Mouse (Mus musculus) midbrain, embryonic 11.5 days (tissue): ENCODE measurements around the gene Gpr146. TPM values are rescaled to one million over a fixed set of nuclear protein-coding genes. Genes with fewer than 3 reads are reported as not detected.

Source experiments
- ATAC-seq: fragments of 200-750 bp; cut with Nextera tagmentation; 2 replicates; pipeline ENCODE4 v1.8.0; 2017; ENCODE audit warnings: moderate TSS enrichment, moderate library complexity; ENCODE audit not compliant: low FRiP score
- DNase-seq: peaks from one replicate; pipeline ENCODE4 v3.0.0; 2015; ENCODE audit warnings: low spot score; ENCODE audit errors: missing footprints
- H3K27ac ChIP-seq: fragments of 300-500 bp; sonication (generic); 2 replicates; pipeline ENCODE4 v1.5.1; 2014; ENCODE audit warnings: low read depth, low read length
- H3K27me3 ChIP-seq: fragments of 300-500 bp; sonication (generic); 2 replicates; pipeline ENCODE4 v1.6.1; 2014; ENCODE audit warnings: mild to moderate bottlenecking, low read length, moderate library complexity, mixed read lengths; ENCODE audit not compliant: control insufficient read depth, insufficient read depth
- H3K36me3 ChIP-seq: fragments of 300-500 bp; sonication (generic); 2 replicates; pipeline ENCODE4 v1.6.1; 2014; ENCODE audit warnings: mild to moderate bottlenecking, low read length, moderate library complexity, mixed read lengths; ENCODE audit not compliant: control insufficient read depth, insufficient read depth
- H3K4me1 ChIP-seq: fragments of 300-500 bp; sonication (generic); 2 replicates; pipeline ENCODE4 v1.6.1; 2014; ENCODE audit warnings: low read length; ENCODE audit not compliant: control insufficient read depth, insufficient read depth
- H3K4me2 ChIP-seq: fragments of 300-500 bp; sonication (generic); 2 replicates; pipeline ENCODE4 v1.6.1; 2014; ENCODE audit warnings: mild to moderate bottlenecking, moderate library complexity
- H3K4me3 ChIP-seq: fragments of 300-500 bp; sonication (generic); 2 replicates; pipeline ENCODE4 v1.5.1; 2014; ENCODE audit warnings: low read depth, low read length
- H3K9ac ChIP-seq: fragments of 300-500 bp; sonication (generic); 2 replicates; pipeline ENCODE4 v1.6.1; 2014; ENCODE audit warnings: low read length
- H3K9me3 ChIP-seq: fragments of 300-500 bp; sonication (generic); 2 replicates; pipeline ENCODE4 v1.6.1; 2016; ENCODE audit warnings: low read length; ENCODE audit not compliant: control insufficient read depth
- WGBS: fragments of 180-500 bp; shearing (Covaris S2); extraction: QIAGEN DNeasy Blood & Tissue Kit; methylation state at CpG from one replicate; pipeline ENCODE4 v1.1.7; 2014; 5-methylcytosine and 5-hydroxymethylcytosine counted together
- polyA plus RNA-seq: library from polyadenylated mRNA; unstranded; fragments of >200 nt; fragmentation: Nextera tagmentation; extraction: Ambion mirVana; gene quantifications from 2 replicates; pipeline ENCODE4 v1.2.1, GENCODE M21; 2014

Gene Gpr146
- polyA plus RNA-seq, 1 experiment from 2014 or later: 1.5 TPM

DNA sequence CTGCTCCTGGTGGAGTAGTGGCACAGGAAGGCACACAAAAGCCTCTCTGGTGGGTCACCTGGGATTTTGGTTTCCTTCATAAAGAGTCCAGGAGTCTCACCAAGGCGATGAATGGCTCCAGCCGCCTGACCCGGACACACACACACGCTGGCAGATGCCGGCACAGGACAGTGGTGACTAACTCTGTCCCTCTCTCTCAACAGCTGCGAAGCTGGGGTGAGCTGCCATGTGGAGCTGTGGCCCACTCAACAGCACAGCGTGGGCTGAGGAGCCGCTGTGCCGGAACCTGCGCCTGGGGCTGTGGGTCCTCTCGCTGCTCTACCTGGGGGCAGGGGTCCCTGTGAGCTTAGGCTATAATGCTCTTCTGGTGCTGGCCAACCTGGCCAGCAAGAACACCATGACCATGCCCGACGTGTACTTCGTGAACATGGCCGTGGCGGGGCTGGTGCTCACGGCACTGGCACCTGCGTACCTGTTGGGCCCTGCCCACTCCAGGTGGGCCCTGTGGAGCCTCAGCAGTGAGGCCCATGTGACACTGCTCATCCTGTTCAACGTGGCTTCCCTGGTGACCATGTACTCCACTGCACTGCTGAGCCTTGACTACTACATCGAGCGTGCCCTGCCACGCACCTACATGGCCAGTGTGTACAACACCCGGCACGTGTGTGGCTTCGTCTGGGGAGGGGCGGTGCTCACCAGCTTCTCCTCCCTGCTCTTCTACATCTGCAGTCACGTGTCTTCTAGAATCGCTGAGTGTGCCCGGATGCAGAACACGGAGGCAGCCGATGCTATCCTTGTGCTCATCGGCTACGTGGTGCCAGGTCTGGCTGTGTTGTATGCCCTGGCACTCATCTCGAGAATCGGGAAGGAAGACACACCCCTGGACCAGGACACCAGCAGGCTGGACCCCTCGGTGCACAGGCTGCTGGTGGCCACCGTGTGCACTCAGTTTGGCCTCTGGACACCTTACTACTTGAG lies 15.0 kb downstream of the Gpr146 start:
- Histone ChIP-seq H3K4me1 (no peaks in the 10 kb centered on the region), H3K36me3 (no peaks in the 10 kb centered on the region), H3K4me3 (no peak overlapping the region), H3K9ac (no peak overlapping the region), H3K4me2 (no peak overlapping the region), H3K9me3 (no peaks in the 10 kb centered on the region), H3K27me3 (no peaks in the 10 kb centered on the region), H3K27ac (no peak overlapping the region)
- ATAC-seq (no peak), DNase-seq (no peak)
- WGBS: 92% methylated on average over 37 of the region's 37 CpGs

DNA sequence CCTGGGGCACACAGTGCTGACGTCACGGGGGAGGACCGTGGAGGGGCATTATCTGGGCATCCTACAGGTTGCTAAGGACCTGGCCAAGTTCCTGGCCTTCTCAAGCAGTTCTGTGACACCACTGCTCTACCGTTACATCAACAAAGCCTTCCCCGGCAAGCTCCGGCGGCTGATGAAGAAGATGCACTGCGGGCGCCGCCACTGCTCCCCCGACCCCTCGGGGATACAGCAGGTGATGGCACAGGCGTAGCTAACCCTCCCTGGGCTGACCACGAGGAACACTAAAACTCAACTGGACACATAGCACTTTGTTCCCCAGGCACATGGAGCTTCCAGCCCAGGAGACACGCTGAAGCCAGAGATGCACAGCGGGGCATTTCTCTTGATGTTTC lies 15.7 kb downstream of the Gpr146 start:
- Histone ChIP-seq H3K27me3 (no peaks in the 10 kb centered on the region), H3K9ac (no peak overlapping the region), H3K9me3 (no peaks in the 10 kb centered on the region), H3K4me2 (no peak overlapping the region), H3K4me3 (no peak overlapping the region), H3K27ac (no peak overlapping the region), H3K4me1 (no peaks in the 10 kb centered on the region), H3K36me3 (no peaks in the 10 kb centered on the region)
- DNase-seq (no peak), ATAC-seq (no peak)
- 89% methylated on average over 16 of the region's 16 CpGs for WGBS

GRCm38 (mm10) chr5:139394399-139394798 lies 16.9 kb downstream of the Gpr146 start:
- Histone ChIP-seq H3K4me3 (no peak overlapping the region), H3K27me3 (no peaks in the 10 kb centered on the region), H3K9me3 (no peaks in the 10 kb centered on the region), H3K9ac (no peak overlapping the region), H3K4me2 (no peak overlapping the region), H3K36me3 (no peaks in the 10 kb centered on the region), H3K27ac (no peak overlapping the region), H3K4me1 (no peaks in the 10 kb centered on the region)
- ATAC-seq (no peak), DNase-seq (no peak)
- 70% methylated on average over 7 of the region's 7 CpGs for WGBS

DNA sequence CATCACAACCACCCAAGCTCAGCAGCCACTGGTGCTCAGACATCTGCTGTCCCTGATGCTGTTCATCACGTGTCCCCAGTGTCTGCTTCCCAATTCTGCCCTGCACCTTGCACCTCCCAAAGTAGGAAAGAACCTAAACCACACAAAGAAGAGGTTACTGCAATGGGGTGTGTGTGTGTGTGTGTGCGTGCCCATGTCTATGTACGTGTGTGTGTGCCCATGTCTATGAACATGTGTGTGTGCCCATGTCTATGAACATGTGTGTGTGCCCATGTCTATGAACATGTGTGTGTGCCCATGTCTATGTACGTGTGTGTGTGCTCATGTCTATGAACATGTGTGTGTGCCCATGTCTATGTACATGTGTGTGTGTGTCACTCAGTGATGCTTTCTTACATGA lies 18.0 kb downstream of the Gpr146 start:
- no peak overlapping the region for H3K4me3 ChIP-seq

GRCm38 (mm10) chr5:139397359-139397916 lies 19.9 kb downstream of the Gpr146 start:
- WGBS: 87% methylated on average over 4 of the region's 4 CpGs
- no peak overlapping the region for H3K9ac ChIP-seq
- no peaks in the 10 kb centered on the region for H3K36me3 ChIP-seq
- no peak overlapping the region for H3K4me3 ChIP-seq
- H3K9me3 ChIP-seq: no peaks in the 10 kb centered on the region
- DNase-seq (no peak), ATAC-seq (no peak)
- H3K27me3 ChIP-seq: no peaks in the 10 kb centered on the region
- no peak overlapping the region for H3K4me2 ChIP-seq
- H3K27ac ChIP-seq: no peak overlapping the region
- no peaks in the 10 kb centered on the region for H3K4me1 ChIP-seq

More for the DNA sequence above, 18.0 kb downstream of the Gpr146 start:
- H3K9ac ChIP-seq: no peak overlapping the region
- 94% methylated on average over 4 of the region's 4 CpGs for WGBS
- H3K4me1 ChIP-seq: no peaks in the 10 kb centered on the region
- no peak overlapping the region for H3K4me2 ChIP-seq
- H3K27ac ChIP-seq: no peak overlapping the region
- DNase-seq: no peak
- no peaks in the 10 kb centered on the region for H3K9me3 ChIP-seq
- ATAC-seq: no peak
- no peaks in the 10 kb centered on the region for H3K27me3 ChIP-seq
- H3K36me3 ChIP-seq: no peaks in the 10 kb centered on the region

DNA sequence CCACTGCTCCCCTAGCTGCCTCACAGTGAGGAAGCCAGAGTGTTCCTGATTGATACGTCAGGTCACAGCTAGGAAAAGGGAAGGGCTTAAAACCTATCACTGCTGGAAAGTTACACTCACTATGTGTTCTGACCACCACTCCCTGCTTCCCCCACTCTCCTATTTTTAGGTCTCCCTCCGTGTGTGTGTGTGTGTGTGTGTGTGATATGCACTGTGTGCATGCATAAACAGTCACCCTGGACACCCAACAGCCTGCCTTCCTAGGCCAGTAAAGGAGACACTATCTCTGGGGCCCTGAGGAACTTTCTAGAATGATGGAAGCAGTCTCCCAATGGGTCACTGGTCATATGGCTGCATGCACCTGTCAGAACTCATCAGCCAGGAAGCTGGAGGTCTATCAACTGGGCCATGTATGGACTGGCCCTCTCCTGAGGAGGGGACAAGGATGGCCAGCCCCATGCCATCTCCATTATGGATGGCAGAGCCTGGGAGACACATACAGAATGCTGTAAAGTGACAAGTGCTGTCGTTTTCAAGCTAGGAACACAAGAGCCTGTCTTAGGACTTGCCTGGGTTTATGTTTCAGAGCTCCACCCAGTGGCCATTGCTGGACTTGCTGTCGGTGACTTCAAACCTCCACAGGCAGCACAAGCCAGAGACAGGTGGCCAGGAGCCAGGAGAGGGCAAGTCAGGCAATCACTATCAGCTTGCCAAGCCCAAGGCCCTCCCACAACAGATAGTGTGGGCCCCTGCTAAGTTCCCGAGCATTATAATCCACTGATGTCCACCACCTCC lies 20.7 kb downstream of the Gpr146 start:
- Histone ChIP-seq H3K4me1 (no peaks in the 10 kb centered on the region), H3K4me3 (no peak overlapping the region), H3K27me3 (no peaks in the 10 kb centered on the region), H3K4me2 (no peak overlapping the region), H3K9ac (no peak overlapping the region), H3K27ac (no peak overlapping the region), H3K36me3 (no peaks in the 10 kb centered on the region), H3K9me3 (no peaks in the 10 kb centered on the region)
- ATAC-seq (peak; percentile 52; the same call in 1 of the 2 replicates), DNase-seq (peak; percentile 98)
- WGBS: 42% methylated on average over 5 of the region's 5 CpGs

DNA sequence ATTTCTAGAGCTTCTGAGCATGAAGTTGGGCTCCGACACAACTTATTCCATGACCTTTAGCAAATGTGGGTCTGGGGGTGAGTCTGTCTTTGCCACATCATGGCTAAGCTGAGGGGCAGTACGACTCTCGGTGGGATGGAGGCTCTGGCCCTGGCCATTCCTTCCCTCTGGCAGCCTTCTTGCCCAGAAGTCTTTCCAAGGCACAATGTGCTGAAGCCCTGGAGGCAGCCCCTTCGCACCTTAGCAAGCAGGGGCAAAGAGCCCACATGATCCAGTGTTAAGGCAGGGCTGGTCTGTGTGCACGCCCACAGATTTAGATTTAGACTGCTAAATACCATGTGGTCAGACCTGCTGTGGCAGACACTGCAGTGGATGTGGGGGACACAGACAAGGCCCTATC lies 21.3 kb downstream of the Gpr146 start:
- no peak for DNase-seq
- WGBS: 85% methylated on average over 5 of the region's 5 CpGs
- H3K27ac ChIP-seq: no peak overlapping the region

DNA sequence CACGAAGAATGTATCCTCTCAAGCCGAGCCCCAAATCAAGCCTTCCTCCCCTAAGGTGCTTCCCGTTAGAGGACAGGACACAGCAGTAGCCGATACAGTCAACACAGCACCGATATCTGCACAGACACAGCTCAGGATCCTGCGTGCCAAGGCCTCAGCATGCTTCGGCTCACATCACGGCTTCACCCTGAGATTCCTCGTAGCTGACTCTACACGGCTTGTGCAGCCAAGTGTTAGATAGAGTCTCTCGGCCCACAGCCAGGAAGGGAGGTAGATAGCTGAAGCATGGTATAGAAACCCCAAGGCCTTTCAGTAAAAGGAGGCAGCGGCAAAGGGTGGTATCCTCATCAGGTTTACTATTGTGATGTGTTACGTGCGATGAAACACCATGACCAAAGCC lies 22.5 kb downstream of the Gpr146 start:
- Histone ChIP-seq H3K27ac (no peak overlapping the region), H3K36me3 (no peaks in the 10 kb centered on the region), H3K9ac (no peak overlapping the region), H3K4me2 (no peak overlapping the region), H3K9me3 (no peaks in the 10 kb centered on the region), H3K4me1 (no peaks in the 10 kb centered on the region), H3K4me3 (no peak overlapping the region), H3K27me3 (no peaks in the 10 kb centered on the region)
- WGBS: 92% methylated on average over 14 of the region's 14 CpGs
- DNase-seq (no peak), ATAC-seq (no peak)

More for the DNA sequence above, 21.3 kb downstream of the Gpr146 start:
- Histone ChIP-seq H3K4me1 (no peaks in the 10 kb centered on the region), H3K9ac (no peak overlapping the region), H3K4me2 (no peak overlapping the region), H3K9me3 (no peaks in the 10 kb centered on the region), H3K36me3 (no peaks in the 10 kb centered on the region), H3K4me3 (no peak overlapping the region), H3K27me3 (no peaks in the 10 kb centered on the region)
- ATAC-seq: peak; percentile 24; the same call in 1 of the 2 replicates

DNA sequence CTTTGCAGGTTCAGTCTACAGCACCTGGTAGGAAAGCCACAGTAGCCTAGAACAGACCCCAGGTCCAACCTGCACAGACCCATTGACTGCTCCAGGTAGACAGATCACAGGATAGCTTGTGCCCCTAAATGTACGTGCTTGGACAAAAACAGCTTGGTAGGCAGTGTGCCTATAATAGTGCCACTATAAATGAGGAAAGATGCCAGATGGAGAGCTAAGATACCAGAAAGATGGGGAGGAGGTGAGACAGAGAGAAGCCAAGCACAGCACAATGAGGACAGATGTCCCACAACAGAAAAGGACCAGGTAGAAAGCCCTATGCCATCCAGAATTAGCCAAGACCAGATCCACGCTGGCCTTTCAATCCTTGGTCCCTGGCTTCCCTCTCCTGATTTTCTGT lies 24.6 kb downstream of the Gpr146 start:
- no peak overlapping the region for H3K27ac ChIP-seq
- H3K27me3 ChIP-seq: no peaks in the 10 kb centered on the region
- H3K36me3 ChIP-seq: no peaks in the 10 kb centered on the region
- no peak overlapping the region for H3K4me3 ChIP-seq
- 92% methylated on average over 2 of the region's 2 CpGs for WGBS
- ATAC-seq (no peak), DNase-seq (no peak)
- H3K9ac ChIP-seq: no peak overlapping the region
- no peaks in the 10 kb centered on the region for H3K9me3 ChIP-seq
- no peaks in the 10 kb centered on the region for H3K4me1 ChIP-seq
- H3K4me2 ChIP-seq: no peak overlapping the region
